Mouse (Mus musculus) MEL (cell line): Measurements from ENCODE around the gene Pvr.

Source experiments
- CHD1 ChIP-seq: IDR thresholded peaks from 2 replicates; pipeline ENCODE4 v1.6.1; 2012; ENCODE audit warnings: low read depth, mild to moderate bottlenecking, inconsistent platforms, low read length, improper control_type of control experiment
- CTCF ChIP-seq, 3 experiments: IDR thresholded peaks in 2 of 3; conservative IDR thresholded peaks in 1 of 3; 2 replicates each; pipeline ENCODE4 v1.5.1; 2011 to 2012; ENCODE audit warnings: low read length in 3 of 3, low read depth in 2 of 3, mild to moderate bottlenecking in 2 of 3, improper control_type of control experiment in 1 of 3, inconsistent platforms in 1 of 3, mixed read lengths in 1 of 3, moderate library complexity in 1 of 3; ENCODE audit not compliant: control insufficient read depth in 1 of 3, insufficient read depth in 1 of 3, poor library complexity in 1 of 3, severe bottlenecking in 1 of 3
- ELF1 ChIP-seq: IDR thresholded peaks from 2 replicates; pipeline ENCODE4 v1.6.1; 2014; ENCODE audit warnings: low read depth, mild to moderate bottlenecking, inconsistent platforms, low read length, improper control_type of control experiment, moderate library complexity
- EP300 ChIP-seq, 2 experiments: IDR thresholded peaks; 2 replicates each; pipeline ENCODE4 v1.6.1; 2011; ENCODE audit warnings: improper control_type of control experiment in 2 of 2, low read length in 2 of 2, low read depth in 1 of 2, mild to moderate bottlenecking in 1 of 2
- GATA1 ChIP-seq: IDR thresholded peaks from 2 replicates; pipeline ENCODE4 v1.6.1; 2011; ENCODE audit warnings: low read depth, low read length, improper control_type of control experiment
- MAX ChIP-seq: IDR thresholded peaks from 2 replicates; pipeline ENCODE4 v1.6.1; 2011; ENCODE audit warnings: low read length, improper control_type of control experiment
- MYC ChIP-seq: IDR thresholded peaks from 2 replicates; pipeline ENCODE4 v1.6.1; 2011; ENCODE audit warnings: low read depth, mild to moderate bottlenecking, low read length, improper control_type of control experiment, moderate library complexity
- NELFE ChIP-seq: IDR thresholded peaks from 2 replicates; pipeline ENCODE4 v1.6.1; 2011; ENCODE audit warnings: low read depth, low read length, improper control_type of control experiment
- POLR2A ChIP-seq, 2 experiments: IDR thresholded peaks; 2 replicates each; pipeline ENCODE4 v1.6.1; 2011 to 2012; ENCODE audit warnings: low read length in 2 of 2, mild to moderate bottlenecking in 2 of 2, control low read depth in 1 of 2, improper control_type of control experiment in 1 of 2, low read depth in 1 of 2, moderate library complexity in 1 of 2; ENCODE audit not compliant: control insufficient read depth in 1 of 2, insufficient read depth in 1 of 2, poor library complexity in 1 of 2
- POLR2AphosphoS2 ChIP-seq: IDR thresholded peaks from 2 replicates; pipeline ENCODE4 v1.6.1; 2011; ENCODE audit warnings: low read length, improper control_type of control experiment
- RCOR1 ChIP-seq: IDR thresholded peaks from 2 replicates; pipeline ENCODE4 v1.6.1; 2012; ENCODE audit warnings: low read depth, mild to moderate bottlenecking, inconsistent platforms, low read length, improper control_type of control experiment
- TAL1 ChIP-seq: IDR thresholded peaks from 2 replicates; pipeline ENCODE4 v1.6.1; 2012; ENCODE audit warnings: mild to moderate bottlenecking, inconsistent platforms, low read length, moderate library complexity, mixed read lengths
- ZC3H11A ChIP-seq: IDR thresholded peaks from 2 replicates; pipeline ENCODE4 v1.6.1; 2012; ENCODE audit warnings: low read depth, mild to moderate bottlenecking, inconsistent platforms, low read length, improper control_type of control experiment
- ZMIZ1 ChIP-seq: IDR thresholded peaks from 2 replicates; pipeline ENCODE4 v1.6.1; 2012; ENCODE audit warnings: low read depth, mild to moderate bottlenecking, inconsistent platforms, low read length, improper control_type of control experiment, moderate library complexity

GRCm38 (mm10) chr7:19920166-19920505 lies 824 bp downstream of the Pvr start:
- TF ChIP-seq ELF1: no peak
- no peak for TF ChIP-seq POLR2A (IDR thresholded peaks at IDR 0.05; ENCODE audit: control insufficient read depth in 1 of 2, insufficient read depth in 1 of 2, low read depth in 1 of 2, low read length in 2 of 2, poor library complexity in 1 of 2)
- TF ChIP-seq CTCF (IDR thresholded peaks at IDR 0.05 in 2 of 3, conservative IDR thresholded peaks at IDR 0.05 in 1 of 3; ENCODE audit: control insufficient read depth in 1 of 3, insufficient read depth in 1 of 3, low read depth in 2 of 3, low read length in 3 of 3, poor library complexity in 1 of 3, severe bottlenecking in 1 of 3): no peak
- TF ChIP-seq EP300 (IDR thresholded peaks at IDR 0.05; ENCODE audit: low read depth in 1 of 2, low read length in 2 of 2): no peak
- no peak for TF ChIP-seq GATA1
- no peak for TF ChIP-seq RCOR1
- no peak for TF ChIP-seq ZMIZ1
- no peak for TF ChIP-seq CHD1
- TF ChIP-seq NELFE: no peak
- no peak for TF ChIP-seq MYC
- no peak for TF ChIP-seq ZC3H11A
- no peak for TF ChIP-seq POLR2AphosphoS2
- no peak for TF ChIP-seq MAX
- no peak for TF ChIP-seq TAL1
